Mouse (Mus musculus) MEL (cell line): ENCODE measurements around the gene Klk8. TPM values are rescaled to one million over a fixed set of nuclear protein-coding genes. Genes with fewer than 3 reads are reported as not detected.

ENCODE experiments used
- DNase-seq: peaks from one replicate; pipeline ENCODE4 v3.0.0; 2011; ENCODE audit warnings: low read depth, low spot score
- H3K27ac ChIP-seq: 2 replicates; pipeline ENCODE4 v1.5.1; 2012; ENCODE audit warnings: low read depth, mild to moderate bottlenecking, control low read depth, low read length, moderate library complexity; ENCODE audit not compliant: control insufficient read depth
- H3K27me3 ChIP-seq, 2 experiments: fragments of 150-350 bp in 1 of 2; sonication (generic) in 1 of 2; 2 replicates each; pipeline ENCODE4 v1.6.1; 2012; ENCODE audit warnings: low read length in 2 of 2, mild to moderate bottlenecking in 2 of 2, improper control_type of control experiment in 1 of 2, moderate library complexity in 1 of 2; ENCODE audit not compliant: insufficient read depth in 2 of 2, control insufficient read depth in 1 of 2
- H3K36me3 ChIP-seq, 2 experiments: 2 replicates each; pipeline ENCODE4 v1.6.1; 2012 to 2014; ENCODE audit warnings: low read length in 2 of 2, improper control_type of control experiment in 1 of 2, inconsistent platforms in 1 of 2, mild to moderate bottlenecking in 1 of 2; ENCODE audit not compliant: insufficient read depth in 2 of 2, control insufficient read depth in 1 of 2
- H3K4me1 ChIP-seq, 2 experiments: fragments of 150-350 bp in 1 of 2; sonication (generic) in 1 of 2; 2 replicates each; pipeline ENCODE4 v1.6.1; 2012; ENCODE audit warnings: low read length in 2 of 2, improper control_type of control experiment in 1 of 2, mild to moderate bottlenecking in 1 of 2; ENCODE audit not compliant: insufficient read depth in 2 of 2, control insufficient read depth in 1 of 2
- H3K4me3 ChIP-seq, 2 experiments: fragments of 150-350 bp in 1 of 2; sonication (generic) in 1 of 2; 2 replicates each; pipeline ENCODE4 v1.5.1; 2012; ENCODE audit warnings: low read depth in 2 of 2, low read length in 2 of 2, mild to moderate bottlenecking in 2 of 2, moderate library complexity in 2 of 2, control low read depth in 1 of 2, improper control_type of control experiment in 1 of 2; ENCODE audit not compliant: control insufficient read depth in 1 of 2, insufficient read depth in 1 of 2
- H3K79me2 ChIP-seq: 2 replicates; pipeline ENCODE4 v1.6.1; 2012; ENCODE audit warnings: mild to moderate bottlenecking, low read length, moderate library complexity; ENCODE audit not compliant: control insufficient read depth, poor library complexity, insufficient read depth
- H3K9ac ChIP-seq: 2 replicates; pipeline ENCODE4 v1.6.1; 2012; ENCODE audit warnings: low read depth, mild to moderate bottlenecking, control low read depth, low read length, moderate library complexity; ENCODE audit not compliant: control insufficient read depth, poor library complexity, severe bottlenecking
- H3K9me3 ChIP-seq: fragments of 150-350 bp; sonication (generic); replicated peaks from 2 replicates; pipeline ENCODE4 v1.6.1; 2012; ENCODE audit warnings: mild to moderate bottlenecking, low read length, improper control_type of control experiment, moderate library complexity; ENCODE audit not compliant: insufficient read depth
- BHLHE40 ChIP-seq: IDR thresholded peaks from 2 replicates; pipeline ENCODE4 v1.6.1; 2012; ENCODE audit warnings: low read depth, mild to moderate bottlenecking, inconsistent platforms, low read length, improper control_type of control experiment, borderline replicate concordance
- CTCF ChIP-seq, 3 experiments: IDR thresholded peaks in 2 of 3; conservative IDR thresholded peaks in 1 of 3; 2 replicates each; pipeline ENCODE4 v1.5.1; 2011 to 2012; ENCODE audit warnings: low read length in 3 of 3, low read depth in 2 of 3, mild to moderate bottlenecking in 2 of 3, improper control_type of control experiment in 1 of 3, inconsistent platforms in 1 of 3, mixed read lengths in 1 of 3, moderate library complexity in 1 of 3; ENCODE audit not compliant: control insufficient read depth in 1 of 3, insufficient read depth in 1 of 3, poor library complexity in 1 of 3, severe bottlenecking in 1 of 3
- E2F4 ChIP-seq: IDR thresholded peaks from 2 replicates; pipeline ENCODE4 v1.6.1; 2011; ENCODE audit warnings: low read depth, low read length, improper control_type of control experiment, borderline replicate concordance
- ELF1 ChIP-seq: IDR thresholded peaks from 2 replicates; pipeline ENCODE4 v1.6.1; 2014; ENCODE audit warnings: low read depth, mild to moderate bottlenecking, inconsistent platforms, low read length, improper control_type of control experiment, moderate library complexity
- EP300 ChIP-seq, 2 experiments: IDR thresholded peaks; 2 replicates each; pipeline ENCODE4 v1.6.1; 2011; ENCODE audit warnings: improper control_type of control experiment in 2 of 2, low read length in 2 of 2, low read depth in 1 of 2, mild to moderate bottlenecking in 1 of 2
- GATA1 ChIP-seq: IDR thresholded peaks from 2 replicates; pipeline ENCODE4 v1.6.1; 2011; ENCODE audit warnings: low read depth, low read length, improper control_type of control experiment
- HCFC1 ChIP-seq: IDR thresholded peaks from 2 replicates; pipeline ENCODE4 v1.6.1; 2012; ENCODE audit warnings: low read depth, mild to moderate bottlenecking, inconsistent platforms, low read length, improper control_type of control experiment, moderate library complexity
- KAT2A ChIP-seq: conservative IDR thresholded peaks from 2 replicates; pipeline ENCODE4 v1.6.1; 2012; ENCODE audit warnings: low read depth, low read length, improper control_type of control experiment, inconsistent platforms
- MAFK ChIP-seq: IDR thresholded peaks from 2 replicates; pipeline ENCODE4 v1.6.1; 2011; ENCODE audit warnings: low read depth, mild to moderate bottlenecking, low read length, improper control_type of control experiment, borderline replicate concordance
- MXI1 ChIP-seq: IDR thresholded peaks from 2 replicates; pipeline ENCODE4 v1.6.1; 2011; ENCODE audit warnings: mild to moderate bottlenecking, low read depth, low read length, improper control_type of control experiment
- MYB ChIP-seq: IDR thresholded peaks from 2 replicates; pipeline ENCODE4 v1.6.1; 2011; ENCODE audit warnings: mild to moderate bottlenecking, low read depth, low read length, improper control_type of control experiment
- MYC ChIP-seq: IDR thresholded peaks from 2 replicates; pipeline ENCODE4 v1.6.1; 2011; ENCODE audit warnings: low read depth, mild to moderate bottlenecking, low read length, improper control_type of control experiment, moderate library complexity
- POLR2A ChIP-seq, 2 experiments: IDR thresholded peaks; 2 replicates each; pipeline ENCODE4 v1.6.1; 2011 to 2012; ENCODE audit warnings: low read length in 2 of 2, mild to moderate bottlenecking in 2 of 2, control low read depth in 1 of 2, improper control_type of control experiment in 1 of 2, low read depth in 1 of 2, moderate library complexity in 1 of 2; ENCODE audit not compliant: control insufficient read depth in 1 of 2, insufficient read depth in 1 of 2, poor library complexity in 1 of 2
- POLR2AphosphoS2 ChIP-seq: IDR thresholded peaks from 2 replicates; pipeline ENCODE4 v1.6.1; 2011; ENCODE audit warnings: low read length, improper control_type of control experiment
- POLR2AphosphoS5 ChIP-seq: IDR thresholded peaks from 2 replicates; pipeline ENCODE4 v1.6.1; 2012; ENCODE audit warnings: low read depth, borderline replicate concordance, mild to moderate bottlenecking, inconsistent platforms, low read length, moderate library complexity, mixed read lengths
- RAD21 ChIP-seq: IDR thresholded peaks from 2 replicates; pipeline ENCODE4 v1.6.1; 2011; ENCODE audit warnings: mild to moderate bottlenecking, low read depth, low read length, improper control_type of control experiment
- RCOR1 ChIP-seq: IDR thresholded peaks from 2 replicates; pipeline ENCODE4 v1.6.1; 2012; ENCODE audit warnings: low read depth, mild to moderate bottlenecking, inconsistent platforms, low read length, improper control_type of control experiment
- SIN3A ChIP-seq: IDR thresholded peaks from 2 replicates; pipeline ENCODE4 v1.6.1; 2012; ENCODE audit warnings: low read length, improper control_type of control experiment, inconsistent platforms
- SMC3 ChIP-seq: IDR thresholded peaks from 2 replicates; pipeline ENCODE4 v1.6.1; 2011; ENCODE audit warnings: low read depth, low read length, improper control_type of control experiment
- TBP ChIP-seq: IDR thresholded peaks from 2 replicates; pipeline ENCODE4 v1.8.0; 2011; ENCODE audit warnings: low read depth, low read length, improper control_type of control experiment
- UBTF ChIP-seq: IDR thresholded peaks from 2 replicates; pipeline ENCODE4 v1.6.1; 2012; ENCODE audit warnings: low read depth, mild to moderate bottlenecking, inconsistent platforms, low read length, improper control_type of control experiment, moderate library complexity, borderline replicate concordance; ENCODE audit not compliant: insufficient read depth
- USF2 ChIP-seq, 2 experiments: IDR thresholded peaks; 2 replicates each; pipeline ENCODE4 v1.6.1; 2011 to 2012; ENCODE audit warnings: improper control_type of control experiment in 2 of 2, low read length in 2 of 2, borderline replicate concordance in 1 of 2, inconsistent platforms in 1 of 2, low read depth in 1 of 2, mild to moderate bottlenecking in 1 of 2; ENCODE audit not compliant: insufficient read depth in 1 of 2
- ZNF384 ChIP-seq: IDR thresholded peaks from 2 replicates; pipeline ENCODE4 v1.6.1; 2012; ENCODE audit warnings: low read depth, mild to moderate bottlenecking, inconsistent platforms, low read length, improper control_type of control experiment
- polyA plus RNA-seq, 2 experiments: library from polyadenylated mRNA; stranded (reverse) in 1 of 2; unstranded in 1 of 2; fragments of >175 nt in 1 of 2; fragments of >200 nt in 1 of 2; gene quantifications; 2 replicates each; pipeline versions ENCODE4 v1.2.1 to v1.2.4; 2012; ENCODE audit warnings: low replicate concordance in 2 of 2, low read depth in 1 of 2; ENCODE audit not compliant: insufficient read length in 2 of 2, insufficient read depth in 1 of 2, missing spikeins in 1 of 2
- total RNA-seq: library from RNA; depleted of rRNA; stranded (reverse); fragments of 300-350 nt; gene quantifications from 2 replicates; pipeline ENCODE4 v1.2.3, GENCODE M21; 2012

Gene Klk8
- total and polyA plus RNA-seq, 3 experiments: not detected

GRCm38 (mm10) chr7:43772901-43773300 lies 24.5 kb upstream of the Klk8 start:
- H3K36me3 ChIP-seq: no peaks in the 10 kb centered on the region
- H3K9me3 ChIP-seq: no peaks in the 10 kb centered on the region
- TF ChIP-seq ZNF384 (no peak), CTCF (IDR thresholded peaks at IDR 0.05 in 2 of 3, conservative IDR thresholded peaks at IDR 0.05 in 1 of 3; ENCODE audit: control insufficient read depth in 1 of 3, insufficient read depth in 1 of 3, low read depth in 2 of 3, low read length in 3 of 3, poor library complexity in 1 of 3, severe bottlenecking in 1 of 3) (no peak), POLR2AphosphoS2 (no peak), SIN3A (no peak), UBTF (no peak), ELF1 (no peak), SMC3 (no peak), MXI1 (no peak), KAT2A (no peak), HCFC1 (no peak), E2F4 (no peak), EP300 (IDR thresholded peaks at IDR 0.05; ENCODE audit: low read depth in 1 of 2, low read length in 2 of 2) (no peak), POLR2A (IDR thresholded peaks at IDR 0.05; ENCODE audit: control insufficient read depth in 1 of 2, insufficient read depth in 1 of 2, low read depth in 1 of 2, low read length in 2 of 2, poor library complexity in 1 of 2) (no peak), USF2 (IDR thresholded peaks at IDR 0.05; ENCODE audit: borderline replicate concordance in 1 of 2, insufficient read depth in 1 of 2, low read depth in 1 of 2, low read length in 2 of 2) (no peak), TBP (no peak), POLR2AphosphoS5 (no peak), MYB (no peak), RAD21 (no peak), MYC (no peak)
- TF ChIP-seq, all 39 proteins: peak for 0
- no peaks in the 10 kb centered on the region for H3K27me3 ChIP-seq
- no peaks in the 10 kb centered on the region for H3K79me2 ChIP-seq
- DNase-seq: no peak
- no peak overlapping the region for H3K27ac ChIP-seq
- no peaks in the 10 kb centered on the region for H3K4me1 ChIP-seq
- no peak overlapping the region for H3K9ac ChIP-seq
- H3K4me3 ChIP-seq: no peak overlapping the region

GRCm38 (mm10) chr7:43774364-43774763 lies 23.0 kb upstream of the Klk8 start, which contains the start of gene Klk11:
TSS of gene Klk11 (plus strand) at chr7:43774604.
- Histone ChIP-seq H3K27me3 (no peaks in the 10 kb centered on the region), H3K9ac (no peak within 1 kb of the TSS), H3K27ac (no peak within 1 kb of the TSS), H3K36me3 (no peaks in the 10 kb centered on the region), H3K9me3 (no peaks in the 10 kb centered on the region), H3K4me1 (no peaks in the 10 kb centered on the region), H3K4me3 (no peak within 1 kb of the TSS), H3K79me2 (no peaks in the 10 kb centered on the region)
- DNase-seq: no peak
- TF ChIP-seq MAFK (no peak), BHLHE40 (no peak), GATA1 (no peak), RAD21 (no peak), SIN3A (no peak), RCOR1 (no peak)
